Mouse (Mus musculus) embryo, embryonic 10 days (tissue): ENCODE measurements around the gene Pon1.

Experiments used
- DNase-seq: peaks from one replicate; pipeline ENCODE4 v3.0.0-alpha.2; 2015; ENCODE audit warnings: low spot score

Pon1 gene

DNA sequence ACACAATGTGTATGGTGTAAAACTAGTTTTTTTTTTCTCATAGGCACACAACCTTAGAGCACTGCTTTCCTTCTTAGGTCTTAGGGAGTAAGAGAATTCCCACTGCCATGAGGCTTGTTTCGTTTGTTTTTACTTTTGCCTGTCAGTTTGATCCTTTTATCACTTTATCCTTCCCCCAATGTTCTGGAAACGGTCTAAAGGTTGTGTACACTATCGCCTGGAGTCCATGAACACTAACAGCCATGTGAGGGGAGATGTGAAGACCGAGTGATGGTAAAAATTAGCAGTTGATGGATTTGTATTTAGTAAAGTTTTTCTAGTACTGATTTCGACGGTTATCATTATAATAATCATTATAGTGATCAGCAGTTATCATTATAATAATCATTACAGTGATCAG lies 58.8 kb downstream of the Pon1 start:
- DNase-seq, result no peak

DNA sequence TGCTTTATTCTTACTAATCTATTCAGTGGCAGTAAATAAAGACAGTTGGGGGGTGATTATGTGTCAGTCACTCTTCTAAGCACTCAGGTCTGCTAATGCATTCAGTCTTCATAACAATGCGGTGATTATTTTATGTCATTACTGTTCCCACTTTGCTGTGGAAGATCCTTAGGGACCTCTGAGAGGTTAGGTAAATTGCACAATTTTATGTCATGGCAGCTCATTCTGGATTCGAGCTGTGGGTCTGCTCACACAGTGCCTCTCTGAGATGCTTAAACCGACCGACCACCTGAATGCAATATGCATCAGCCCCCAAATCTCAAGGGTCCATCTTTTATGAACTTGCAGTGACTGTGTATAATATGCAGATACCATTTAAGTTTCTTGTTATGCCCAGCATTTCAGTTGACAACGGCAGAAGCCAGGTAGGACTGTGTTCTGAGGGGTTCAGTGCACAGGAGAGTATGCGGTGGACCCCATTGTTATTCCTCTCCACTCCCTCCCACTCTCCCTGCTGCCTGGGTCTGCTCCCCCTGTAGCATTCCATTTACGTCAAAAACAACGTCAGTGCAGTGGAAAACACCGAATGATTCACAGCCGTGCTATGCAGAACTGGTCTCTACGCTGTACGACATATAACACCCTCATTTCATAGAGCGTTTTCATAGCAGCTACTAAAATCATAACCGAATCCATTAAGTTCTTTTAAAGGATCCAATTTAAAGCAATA lies 64.2 kb downstream of the Pon1 start:
- no peak for DNase-seq

DNA sequence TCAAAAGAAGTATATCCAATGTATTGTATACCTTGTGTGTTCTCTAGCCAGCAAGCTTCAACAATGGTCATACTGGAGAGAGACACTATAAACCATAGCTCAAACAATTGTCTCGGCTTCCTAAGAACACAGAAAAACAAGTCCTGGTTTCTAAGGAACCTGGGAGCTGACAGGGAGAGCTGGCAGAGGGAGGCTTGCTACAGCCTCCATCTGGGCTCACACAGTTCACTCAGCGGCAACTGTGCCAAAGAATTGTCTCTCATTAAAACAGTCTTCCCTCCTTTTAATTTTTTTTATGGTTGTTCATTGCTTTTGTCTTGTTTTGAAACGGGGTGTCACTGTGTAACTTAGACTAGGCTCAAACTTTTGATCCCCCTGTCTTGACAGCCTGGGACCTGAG lies 73.5 kb downstream of the Pon1 start:
- DNase-seq, result no peak

DNA sequence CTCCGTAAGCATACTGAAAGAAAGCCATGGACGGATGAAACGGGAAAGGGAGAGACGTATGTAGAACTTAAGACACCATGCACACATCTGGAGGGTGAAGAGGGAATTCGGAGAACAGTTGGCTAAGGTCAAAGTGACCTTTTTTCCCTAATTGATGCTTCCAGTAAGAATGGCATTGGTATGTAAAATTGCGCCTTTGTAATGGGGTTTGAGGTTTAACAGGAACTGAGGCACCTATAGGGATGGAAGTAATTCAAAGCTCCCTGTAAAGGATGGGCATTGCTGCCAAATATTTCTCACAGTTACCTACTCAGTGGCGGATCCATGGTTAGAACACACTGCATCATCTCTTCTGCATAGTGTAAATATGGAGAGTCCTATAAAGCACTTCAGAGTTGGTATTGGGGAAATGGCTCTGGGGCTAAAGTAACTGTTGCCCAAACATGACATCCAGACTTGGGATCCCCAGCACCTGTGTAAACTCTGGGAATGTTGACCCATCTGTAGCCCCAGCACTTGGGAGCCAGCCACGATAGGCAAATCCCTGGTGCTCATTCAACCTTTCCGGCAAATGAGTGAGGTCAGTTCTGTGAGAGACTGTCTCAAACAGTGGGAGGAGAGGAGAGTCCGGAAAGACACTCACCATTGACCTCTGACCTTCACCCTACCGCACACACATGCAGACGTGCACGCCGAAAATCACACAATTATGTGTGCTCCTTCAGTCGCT lies 74.4 kb downstream of the Pon1 start:
- DNase-seq, result no peak
